Mouse (Mus musculus) heart, postnatal 25 days (tissue): ENCODE results near the gene Wnt11. TPM values are rescaled to one million over a fixed set of nuclear protein-coding genes. Genes with fewer than 3 reads are reported as not detected.

Experiments used
- DNase-seq: peaks from one replicate; pipeline ENCODE4 v3.0.0; 2022; ENCODE audit warnings: low spot score
- intact Hi-C: fragments of 180-260 bp; cut with DNase I; formaldehyde crosslinking; loops from one replicate; pipeline ENCODE4 v1.15.1; 2025
- total RNA-seq, 2 experiments: library from RNA; stranded (reverse); gene quantifications; 2 replicates each; pipeline ENCODE4 v1.2.3; 2021

The Wnt11 gene
- total RNA-seq, 2 experiments from 2014 or later = 4.1 to 4.6 TPM

GRCm38 (mm10) chr7:98894768-98895167 lies 59.9 kb downstream of the Wnt11 start:
- intact Hi-C loops = loop anchor here (5.0 kb wide), 1 partner anchor 58 kb away; no protein-coding TSS in a partner anchor
- no peak for DNase-seq

GRCm38 (mm10) chr7:98895501-98896095 lies 60.7 kb downstream of the Wnt11 start:
- intact Hi-C loops = no loop called here
- DNase-seq = no peak

GRCm38 (mm10) chr7:98897323-98897722 lies 62.4 kb downstream of the Wnt11 start:
- intact Hi-C loops = no loop called here
- no peak for DNase-seq

- intact Hi-C loops = loop anchor here (5.0 kb wide), 1 partner anchor 37 kb away; no protein-coding TSS in a partner anchor
- DNase-seq = no peak
Observed at GRCm38 (mm10) chr7:98899815-98900214, 64.9 kb downstream of the Wnt11 start.

- no peak for DNase-seq
- intact Hi-C loops = loop anchor here (5.0 kb wide), 1 partner anchor 36 kb away; no protein-coding TSS in a partner anchor
Observed at GRCm38 (mm10) chr7:98901120-98901519, 66.2 kb downstream of the Wnt11 start.

- intact Hi-C loops = loop anchor here (5.0 kb wide), 1 partner anchor 33 kb away; no protein-coding TSS in a partner anchor
Observed at GRCm38 (mm10) chr7:98903884-98904283, 69.0 kb downstream of the Wnt11 start.

More at GRCm38 (mm10) chr7:98903884-98904283, 69.0 kb downstream of the Wnt11 start:
- DNase-seq = no peak

Other genes starting within 250 kb of the Wnt11 start
- 10 to 100 TPM; 25.0 to 31.1 TPM for gene Emsy, start 178.3 kb upstream of the Wnt11 start, total RNA-seq
- 10 to 100 TPM; 70.0 to 76.2 TPM for gene Thap12, start 132.0 kb upstream of the Wnt11 start, total RNA-seq